Mouse (Mus musculus) limb, embryonic 14.5 days (tissue): Measurements from ENCODE around the gene Adgrb2. TPM values are rescaled to one million over a fixed set of nuclear protein-coding genes. Genes with fewer than 3 reads are reported as not detected.

Experiments used
- ATAC-seq: fragments of 200-750 bp; cut with Nextera tagmentation; 2 replicates; pipeline ENCODE4 v1.8.0; 2017; ENCODE audit warnings: low read depth, moderate number of reproducible peaks, moderate TSS enrichment; ENCODE audit not compliant: low FRiP score
- DNase-seq: peaks from one replicate; pipeline ENCODE4 v3.0.0-alpha.2; 2015; ENCODE audit warnings: low spot score
- H3K27ac ChIP-seq: fragments of 300-500 bp; sonication (generic); replicated peaks from 2 replicates; pipeline ENCODE4 v1.5.1; 2014; ENCODE audit warnings: low read depth, mild to moderate bottlenecking, low read length, moderate library complexity, mixed read lengths
- H3K27me3 ChIP-seq: fragments of 300-500 bp; sonication (generic); 2 replicates; pipeline ENCODE4 v1.6.1; 2014; ENCODE audit warnings: low read length, mixed read lengths; ENCODE audit not compliant: control insufficient read depth, insufficient read depth
- H3K36me3 ChIP-seq: fragments of 300-500 bp; sonication (generic); 2 replicates; pipeline ENCODE4 v1.6.1; 2014; ENCODE audit warnings: mild to moderate bottlenecking, low read length, moderate library complexity, mixed read lengths; ENCODE audit not compliant: control insufficient read depth, insufficient read depth
- H3K4me1 ChIP-seq: fragments of 300-500 bp; sonication (generic); 2 replicates; pipeline ENCODE4 v1.6.1; 2014; ENCODE audit warnings: antibody characterized with exemption, low read length, mixed read lengths; ENCODE audit not compliant: control insufficient read depth, insufficient read depth
- H3K4me2 ChIP-seq: fragments of 300-500 bp; sonication (generic); replicated peaks from 2 replicates; pipeline ENCODE4 v1.6.1; 2014; ENCODE audit warnings: low read depth, mild to moderate bottlenecking, low read length, moderate library complexity; ENCODE audit not compliant: severe bottlenecking
- H3K4me3 ChIP-seq: fragments of 300-500 bp; sonication (generic); replicated peaks from 2 replicates; pipeline ENCODE4 v1.5.1; 2014; ENCODE audit warnings: low read length
- H3K9ac ChIP-seq: fragments of 300-500 bp; sonication (generic); 2 replicates; pipeline ENCODE4 v1.6.1; 2014; ENCODE audit warnings: mild to moderate bottlenecking, low read depth, low read length, moderate library complexity; ENCODE audit not compliant: severe bottlenecking
- H3K9me3 ChIP-seq: fragments of 300-500 bp; sonication (generic); 2 replicates; pipeline ENCODE4 v1.6.1; 2016; ENCODE audit warnings: low read length; ENCODE audit not compliant: control insufficient read depth
- POLR2A ChIP-seq: fragments of 200-500 bp; IDR thresholded peaks from 2 replicates; pipeline ENCODE4 v1.8.0; 2012; ENCODE audit warnings: inconsistent platforms, mild to moderate bottlenecking, moderate library complexity, borderline replicate concordance; ENCODE audit not compliant: insufficient read depth, insufficient read length; ENCODE audit errors: extremely low read depth
- WGBS: fragments of 180-500 bp; shearing (Covaris S2); extraction: QIAGEN DNeasy Blood & Tissue Kit; methylation state at CpG from one replicate; pipeline ENCODE4 v1.1.7; 2014; 5-methylcytosine and 5-hydroxymethylcytosine counted together
- polyA plus RNA-seq, 2 experiments: library from polyadenylated mRNA; depleted of rRNA in 1 of 2; stranded (reverse) in 1 of 2; unstranded in 1 of 2; fragments of >200 nt; fragmentation: Nextera tagmentation in 1 of 2; extraction: Ambion mirVana in 1 of 2; gene quantifications; 2 replicates each; pipeline versions ENCODE4 v1.2.1 to v1.2.3; 2012 to 2014

Gene Adgrb2
- polyA plus RNA-seq, 2 experiments, result 7.2 to 52.3 TPM

DNA sequence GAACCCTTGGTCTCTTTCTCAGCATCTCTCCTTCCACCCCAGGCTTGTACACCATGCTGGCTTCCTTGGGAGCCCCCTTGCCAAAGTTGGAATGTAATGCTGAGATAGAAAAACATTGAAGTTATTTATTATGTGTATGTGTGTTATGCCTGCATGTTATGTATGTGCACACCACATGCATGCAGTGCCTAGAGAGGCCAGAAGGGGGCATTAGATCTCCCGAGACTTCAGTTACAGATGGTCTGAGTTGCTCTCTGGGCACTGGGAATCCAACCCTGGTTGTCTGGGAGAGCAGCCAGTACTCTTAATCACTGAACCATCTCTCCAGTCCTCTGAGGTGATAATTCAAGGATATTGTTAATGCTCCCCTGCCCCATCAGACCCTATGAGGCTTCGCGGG is 67.6 kb downstream of the Adgrb2 start:
- no peak for DNase-seq

GRCm38 (mm10) chr4:130053111-130053510 is 68.4 kb downstream of the Adgrb2 start:
- Histone ChIP-seq H3K4me2 (no peak overlapping the region), H3K36me3 (peaks cover 59% of the 10 kb centered on the region), H3K4me1 (peaks cover 51% of the 10 kb centered on the region), H3K27ac (no peak overlapping the region), H3K27me3 (no peaks in the 10 kb centered on the region), H3K9me3 (no peaks in the 10 kb centered on the region), H3K4me3 (no peak overlapping the region), H3K9ac (no peak overlapping the region)
- no peak for TF ChIP-seq POLR2A
- DNase-seq (no peak), ATAC-seq (no peak)
- WGBS, result 87% methylated on average over 9 of the region's 9 CpGs

More for the DNA sequence above, 67.6 kb downstream of the Adgrb2 start:
- Histone ChIP-seq H3K9me3 (no peaks in the 10 kb centered on the region), H3K9ac (no peak overlapping the region), H3K4me2 (no peak overlapping the region), H3K4me1 (peaks cover 54% of the 10 kb centered on the region), H3K4me3 (no peak overlapping the region), H3K36me3 (peaks cover 52% of the 10 kb centered on the region), H3K27ac (no peak overlapping the region), H3K27me3 (no peaks in the 10 kb centered on the region)
- ATAC-seq, result no peak
- no peak for TF ChIP-seq POLR2A
- WGBS, result 92% methylated on average over 3 of the region's 3 CpGs

- 57% methylated on average over 1 of the region's 1 CpGs for WGBS
- peak overlapping the region; percentile 21; the same call in 1 of the 2 replicates for H3K9ac ChIP-seq
- ATAC-seq (no peak), DNase-seq (no peak)
- H3K27ac ChIP-seq, result peak overlapping the region; percentile 76
- H3K9me3 ChIP-seq, result no peaks in the 10 kb centered on the region
- H3K36me3 ChIP-seq, result peaks cover 75% of the 10 kb centered on the region
- H3K27me3 ChIP-seq, result no peaks in the 10 kb centered on the region
- TF ChIP-seq POLR2A, result no peak
- H3K4me3 ChIP-seq, result no peak overlapping the region
- H3K4me1 ChIP-seq, result peaks cover 35% of the 10 kb centered on the region
- H3K4me2 ChIP-seq, result no peak overlapping the region
These were observed 70.1 kb downstream of the Adgrb2 start for GRCm38 (mm10) chr4:130054727-130055126.

- peak overlapping the region; percentile 76 for H3K27ac ChIP-seq
- peaks cover 82% of the 10 kb centered on the region for H3K36me3 ChIP-seq
- no peak overlapping the region for H3K4me3 ChIP-seq
- H3K27me3 ChIP-seq, result no peaks in the 10 kb centered on the region
- no peak overlapping the region for H3K4me2 ChIP-seq
- TF ChIP-seq POLR2A, result no peak
- H3K9ac ChIP-seq, result peak overlapping the region; percentile 21; the same call in 1 of the 2 replicates
- ATAC-seq (0 out of 2 replicates have a peak, but pooled peaks have one; percentile 21), DNase-seq (no peak)
- no peaks in the 10 kb centered on the region for H3K9me3 ChIP-seq
- H3K4me1 ChIP-seq, result peaks cover 28% of the 10 kb centered on the region
- 73% methylated on average over 13 of the region's 14 CpGs for WGBS
These were observed 70.7 kb downstream of the Adgrb2 start for GRCm38 (mm10) chr4:130055160-130056010.

DNA sequence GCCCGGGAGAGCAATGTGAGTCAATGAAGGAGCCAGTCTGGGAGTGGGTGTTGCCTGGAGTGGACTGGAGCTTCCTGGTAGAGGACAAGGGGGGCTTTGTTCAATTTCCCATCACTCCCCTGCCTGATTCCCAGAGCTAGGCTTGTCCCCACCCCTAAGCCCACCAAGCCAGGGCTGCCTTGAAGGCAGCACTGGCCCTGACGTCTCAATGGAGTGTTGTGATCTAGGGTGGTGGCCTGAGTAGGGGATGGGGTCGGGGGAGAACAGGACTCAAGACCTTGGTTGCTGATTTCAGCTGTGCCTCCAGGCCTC is 71.3 kb downstream of the Adgrb2 start:
- Histone ChIP-seq H3K27me3 (no peaks in the 10 kb centered on the region), H3K4me1 (peaks cover 23% of the 10 kb centered on the region), H3K9ac (0 out of 2 replicates have a peak overlapping the region, but pooled peaks have one; percentile 21), H3K4me3 (no peak overlapping the region), H3K27ac (peak overlapping the region; percentile 76), H3K9me3 (no peaks in the 10 kb centered on the region), H3K4me2 (no peak overlapping the region), H3K36me3 (peaks cover 86% of the 10 kb centered on the region)
- 39% methylated on average over 3 of the region's 3 CpGs for WGBS
- ATAC-seq (peak; percentile 67), DNase-seq (no peak)
- TF ChIP-seq POLR2A, result no peak
